Mouse (Mus musculus) ES-E14 (cell line): ENCODE results near the gene Vegfa.

Experiments used
- HCFC1 ChIP-seq: IDR thresholded peaks from 2 replicates; pipeline ENCODE4 v1.6.1; 2012; ENCODE audit warnings: low read length, inconsistent platforms, borderline replicate concordance; ENCODE audit not compliant: insufficient read depth
- ZC3H11A ChIP-seq: IDR thresholded peaks from 2 replicates; pipeline ENCODE4 v1.6.1; 2012; ENCODE audit warnings: low read depth, mild to moderate bottlenecking, inconsistent platforms, low read length, borderline replicate concordance

DNA sequence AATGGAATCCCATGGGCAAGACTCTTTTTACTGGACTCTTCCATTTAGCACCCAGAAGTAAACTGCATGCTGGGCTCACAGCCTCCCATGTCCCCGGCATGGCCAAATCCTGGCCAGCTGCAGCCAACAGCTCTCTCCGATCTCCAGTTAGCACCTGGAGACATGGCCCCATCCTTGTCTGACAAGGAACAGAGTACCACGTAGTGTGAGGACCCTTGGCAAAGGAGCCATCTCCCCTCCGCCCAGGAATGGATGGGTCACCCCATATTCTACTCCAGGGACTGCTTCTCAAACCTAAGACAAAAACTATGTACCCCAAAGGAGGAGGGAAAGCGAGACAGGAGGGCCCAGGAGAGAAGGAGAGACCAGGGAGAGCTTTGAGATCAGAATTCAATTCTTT lies 15.6 kb downstream of the Vegfa start:
- TF ChIP-seq ZC3H11A (no peak), HCFC1 (no peak)
